Mouse (Mus musculus): ENCODE measurements around the gene Bpifb6.

Bpifb6 gene

GRCm38 (mm10) chr2:153900088-153900487 lies at the start of gene Bpifb6:
Gene Bpifb6, plus strand, starts transcription at chr2:153900388.
- in situ Hi-C loops (cut with MboI, MseI) = no loop called here

DNA sequence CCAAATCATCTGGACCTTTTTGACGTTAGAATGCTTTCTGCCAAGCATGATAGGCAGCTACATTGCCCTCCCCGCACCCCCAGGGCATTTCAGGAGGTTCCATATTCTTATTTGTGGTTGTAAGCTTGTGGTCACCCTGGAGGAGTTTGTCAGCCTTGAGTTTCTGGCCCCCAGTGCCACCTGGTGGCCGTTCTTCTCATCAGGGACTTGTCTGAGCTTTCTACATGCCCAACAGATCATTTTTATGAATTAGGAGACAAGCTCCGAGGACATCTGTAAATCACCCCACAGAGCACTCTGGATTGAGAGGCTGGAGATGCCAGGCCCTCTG lies 49.2 kb upstream of the Bpifb6 start:
- in situ Hi-C loops (cut with MboI, MseI) = no loop called here

DNA sequence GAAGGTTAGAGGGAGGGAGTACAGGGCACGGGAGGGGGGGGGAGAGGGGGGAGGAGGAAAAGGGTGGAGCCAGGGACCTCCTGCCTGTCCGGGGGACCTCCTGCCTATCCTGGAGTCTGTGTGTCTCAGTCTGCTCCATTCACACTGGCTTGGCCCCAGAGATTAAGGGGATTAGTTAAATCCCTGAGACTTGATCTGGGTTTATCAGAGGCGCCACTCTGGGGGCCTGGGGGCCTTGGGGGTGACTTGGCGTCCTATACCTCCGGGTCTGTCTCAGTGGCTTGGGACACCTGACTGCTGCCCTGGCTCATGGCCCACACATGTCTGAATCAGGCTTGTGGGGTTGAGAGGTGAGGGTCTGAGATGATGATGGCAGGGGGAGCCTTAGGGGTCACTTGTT lies 46.6 kb upstream of the Bpifb6 start:
- in situ Hi-C loops (cut with MboI, MseI) = no loop called here

DNA sequence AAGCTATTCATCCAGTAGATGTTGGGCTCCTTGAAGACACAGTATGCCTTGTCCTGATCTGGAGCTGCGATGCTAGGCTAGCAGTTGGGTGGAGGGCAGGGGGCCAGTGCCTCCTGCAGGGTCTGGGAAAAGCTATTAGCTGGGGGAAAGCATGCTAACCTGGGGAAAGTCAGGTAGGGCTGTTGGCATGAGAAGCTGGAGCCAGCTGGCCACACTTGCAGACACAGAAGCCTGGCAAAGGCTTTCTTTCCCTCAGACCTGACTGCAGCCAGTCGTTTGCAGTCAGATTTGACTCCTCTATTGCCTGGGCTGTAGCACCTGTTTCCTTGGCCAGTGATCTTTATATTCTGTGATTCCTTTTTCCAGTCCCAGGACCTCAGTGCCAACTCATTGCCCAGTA lies 40.6 kb upstream of the Bpifb6 start:
- in situ Hi-C loops (cut with MboI, MseI) = no loop called here

DNA sequence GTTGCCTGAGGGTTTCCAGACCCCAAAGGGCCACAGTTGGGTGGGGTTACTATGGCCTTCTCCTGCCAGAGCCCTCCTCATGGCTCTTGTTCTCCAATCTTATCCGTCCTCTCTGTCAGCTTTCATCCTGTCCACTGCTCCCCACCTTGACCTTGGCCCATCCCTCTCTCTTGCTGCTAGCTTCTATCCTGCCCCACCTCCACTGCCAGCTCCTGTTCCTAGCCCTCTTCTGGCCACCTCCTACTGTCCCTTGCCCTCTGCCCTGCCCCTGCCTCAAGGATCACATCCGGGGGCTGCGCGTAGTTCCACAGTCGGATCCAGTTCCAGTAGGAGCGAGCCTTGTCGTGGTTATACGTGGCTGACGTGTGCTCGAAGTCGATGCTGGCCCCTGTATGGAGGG lies 39.9 kb upstream of the Bpifb6 start:
- in situ Hi-C loops (cut with MboI, MseI) = no loop called here

DNA sequence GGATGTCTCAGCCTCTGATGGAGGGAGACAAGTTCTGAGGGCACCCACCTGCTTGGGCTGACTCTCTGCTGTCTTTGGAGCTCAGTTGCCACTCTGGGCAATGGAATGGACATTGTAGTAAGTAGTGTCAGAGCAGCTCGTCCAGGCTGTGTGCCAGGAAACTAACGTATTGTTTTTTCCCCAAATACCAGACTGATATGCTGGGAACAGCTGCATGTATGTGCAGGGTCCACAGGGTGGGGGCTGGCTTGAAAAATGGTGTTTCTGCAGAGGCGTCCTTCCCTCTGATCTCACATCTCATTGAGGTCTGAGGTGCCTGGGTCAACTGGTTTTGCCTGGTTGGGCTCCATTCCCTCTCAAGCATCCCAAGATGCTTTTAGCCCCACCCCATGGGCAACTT lies 39.5 kb upstream of the Bpifb6 start:
- in situ Hi-C loops (cut with MboI, MseI) = no loop called here

DNA sequence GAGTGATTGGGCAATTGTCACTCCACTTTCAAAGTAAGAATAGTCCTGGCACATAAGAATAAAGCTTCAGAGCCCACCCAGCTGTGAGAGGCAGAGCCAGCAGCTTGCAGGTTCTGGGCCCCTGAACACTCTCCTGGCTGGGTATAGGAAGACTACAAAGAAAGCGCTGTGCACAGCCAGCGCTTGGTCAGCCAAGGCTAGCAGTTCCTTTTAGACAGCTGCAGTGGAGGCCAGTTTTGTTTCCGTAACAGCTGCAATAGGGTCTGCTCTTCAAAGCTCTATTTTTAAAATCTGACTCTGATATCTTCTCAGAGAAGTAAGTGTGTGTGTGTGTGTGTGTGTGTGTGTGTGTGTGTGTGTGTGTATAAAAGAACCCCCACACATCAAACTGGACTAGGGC lies 38.2 kb upstream of the Bpifb6 start:
- in situ Hi-C loops (cut with MboI, MseI) = no loop called here

DNA sequence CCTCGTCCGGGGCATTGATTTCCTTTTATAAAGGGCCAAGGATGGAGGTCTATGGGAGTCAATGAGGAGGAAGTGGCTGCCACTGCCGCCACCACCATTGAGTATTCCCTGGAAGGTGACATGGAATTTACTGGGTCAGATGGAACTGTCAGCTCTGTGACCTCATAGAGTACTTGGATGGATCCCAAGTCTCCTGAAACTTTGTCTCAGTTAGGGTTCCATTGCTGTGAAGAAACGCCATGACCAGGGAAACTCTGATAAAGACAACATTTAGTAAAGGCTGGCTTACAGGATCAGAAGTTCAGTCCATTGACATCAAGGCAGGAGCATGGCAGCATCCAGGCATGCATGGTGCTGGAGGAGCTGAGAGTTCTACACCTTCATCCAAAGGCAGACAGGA lies 29.2 kb upstream of the Bpifb6 start, which contains the start of gene Sun5:
Sun5 (minus strand) TSS at position 101 of the 400 bp plus-strand sequence.
- in situ Hi-C loops (cut with MboI, MseI) = no loop called here

- in situ Hi-C loops (cut with MboI, MseI) = no loop called here
These were observed 25.4 kb upstream of the Bpifb6 start, which contains the start of gene Bpifb2 for GRCm38 (mm10) chr2:153874745-153875144. Gene Bpifb2, plus strand, starts transcription at chr2:153875045.

- in situ Hi-C loops (cut with MboI, MseI) = no loop called here
These were observed 1.1 kb upstream of the Bpifb6 start for GRCm38 (mm10) chr2:153899111-153899510.

DNA sequence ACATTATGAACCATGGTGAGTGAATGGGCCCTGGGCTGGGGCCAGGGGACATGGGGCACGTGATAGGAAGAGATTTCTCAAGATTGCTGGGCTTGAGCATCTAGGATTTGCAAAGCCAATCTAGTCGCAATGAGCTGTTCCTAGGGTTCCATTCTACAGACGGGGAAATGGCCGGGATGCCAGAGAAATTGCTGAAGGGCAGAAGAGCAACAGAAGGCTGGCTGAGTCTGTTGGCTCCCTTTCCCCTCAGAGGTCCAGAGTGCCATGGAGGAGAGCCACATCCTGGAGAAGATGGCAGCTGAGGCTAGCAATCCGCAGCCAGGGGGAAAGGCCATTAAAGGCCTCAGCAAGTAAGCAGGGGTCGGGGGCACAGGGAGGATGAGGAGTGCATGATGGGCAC lies 2.5 kb downstream of the Bpifb6 start:
- in situ Hi-C loops (cut with MboI, MseI) = no loop called here

DNA sequence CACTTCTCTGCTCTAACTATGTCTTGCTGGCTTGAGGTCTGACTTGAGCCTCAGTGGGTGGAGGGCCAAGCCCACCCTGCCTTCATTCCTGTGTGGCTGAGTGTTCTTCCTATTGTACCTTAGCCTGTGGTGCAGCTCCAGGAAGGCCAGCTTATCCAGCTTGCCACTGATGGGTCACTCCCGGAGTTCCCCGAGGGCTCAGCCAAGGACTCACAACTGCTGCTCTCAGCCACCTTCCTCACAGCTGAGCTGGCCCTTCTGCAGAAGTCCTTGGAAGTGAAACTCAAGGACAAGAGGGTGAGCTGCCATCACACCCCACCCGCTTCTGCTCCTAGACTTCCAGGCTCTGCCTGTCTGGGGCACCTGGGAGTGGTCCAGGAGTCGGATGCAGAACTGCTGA lies 6.4 kb downstream of the Bpifb6 start:
- in situ Hi-C loops (cut with MboI, MseI) = no loop called here

GRCm38 (mm10) chr2:153914151-153914550 lies 14.0 kb downstream of the Bpifb6 start:
- in situ Hi-C loops (cut with MboI, MseI) = no loop called here

- in situ Hi-C loops (cut with MboI, MseI) = no loop called here
These were observed 17.7 kb downstream of the Bpifb6 start, which contains the start of gene Bpifb3 for GRCm38 (mm10) chr2:153917930-153918329. Gene Bpifb3, plus strand, starts transcription at chr2:153918230.

DNA sequence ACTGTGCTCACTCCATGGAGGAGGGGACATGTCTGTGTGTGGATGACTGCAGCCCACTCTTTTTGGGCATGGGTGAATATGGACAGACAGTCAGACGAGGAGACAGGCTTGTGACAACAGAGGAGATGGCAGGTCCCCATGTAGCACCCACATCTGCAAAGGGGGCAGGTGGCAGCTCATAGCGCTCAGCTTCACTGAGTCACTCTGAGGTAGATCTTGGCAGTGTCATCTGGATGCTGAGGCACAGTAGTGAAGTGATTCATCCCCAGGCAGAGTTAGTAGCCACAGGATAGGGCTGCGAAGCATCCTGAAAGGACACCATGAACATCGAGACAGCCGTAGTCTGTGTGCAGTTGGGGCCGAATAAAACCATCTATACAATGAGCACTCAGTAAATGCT lies 21.1 kb downstream of the Bpifb6 start:
- in situ Hi-C loops (cut with MboI, MseI) = no loop called here

- in situ Hi-C loops (cut with MboI, MseI) = loop anchor here (10.0 kb wide), 1 partner anchor 255 kb away; no protein-coding TSS in a partner anchor
These were observed 29.8 kb downstream of the Bpifb6 start for GRCm38 (mm10) chr2:153929871-153930413.

DNA sequence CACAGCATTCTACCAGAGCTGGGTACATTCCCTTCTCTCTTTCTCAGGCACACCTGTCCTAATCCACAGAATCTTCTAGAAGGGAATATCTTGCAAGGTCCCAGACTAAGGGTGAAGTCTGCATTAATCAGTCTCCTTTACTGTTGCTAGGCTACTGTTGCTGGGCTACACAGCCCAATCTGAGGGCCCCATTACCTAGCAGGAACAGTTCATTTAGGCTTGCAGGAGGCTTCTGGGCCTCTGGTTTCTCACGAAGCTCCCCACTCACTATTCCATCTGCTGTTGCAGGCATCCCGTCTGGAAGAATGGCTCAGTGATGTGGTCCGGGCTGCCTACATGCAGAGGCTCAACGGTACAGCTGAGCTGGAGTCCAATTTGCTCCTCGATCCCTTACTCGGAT lies 30.9 kb downstream of the Bpifb6 start:
- in situ Hi-C loops (cut with MboI, MseI) = loop anchor here (10.0 kb wide), 1 partner anchor 256 kb away; no protein-coding TSS in a partner anchor

DNA sequence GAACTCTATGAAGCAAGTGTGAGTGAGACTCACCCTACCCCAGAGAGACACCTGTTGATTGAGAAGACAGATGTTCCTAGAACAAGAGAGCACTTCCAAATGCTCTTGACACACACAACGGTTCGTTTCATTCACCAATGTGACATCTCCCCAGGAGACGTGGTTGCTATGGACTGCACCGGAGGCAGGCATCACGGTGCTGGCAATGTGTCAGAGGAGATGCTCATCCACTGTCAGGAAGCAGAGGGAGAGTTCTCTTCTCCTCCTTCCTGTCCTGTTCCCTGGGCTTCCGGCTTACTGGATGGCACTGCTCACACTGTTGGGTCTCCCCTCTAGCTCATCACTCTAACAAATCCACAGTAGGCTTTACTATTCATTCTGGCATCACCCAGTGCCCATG lies 33.1 kb downstream of the Bpifb6 start:
- in situ Hi-C loops (cut with MboI, MseI) = loop anchor here (10.0 kb wide), 1 partner anchor 259 kb away; no protein-coding TSS in a partner anchor

GRCm38 (mm10) chr2:153935348-153935747 lies 35.2 kb downstream of the Bpifb6 start:
- in situ Hi-C loops (cut with MboI, MseI) = loop anchor here (10.0 kb wide), 1 partner anchor 261 kb away; no protein-coding TSS in a partner anchor

GRCm38 (mm10) chr2:153937843-153938242 lies 37.7 kb downstream of the Bpifb6 start, which contains the start of gene Bpifb4:
Gene Bpifb4, plus strand, starts transcription at chr2:153938212.
- in situ Hi-C loops (cut with MboI, MseI) = loop anchor here (10.0 kb wide), 1 partner anchor 263 kb away; no protein-coding TSS in a partner anchor

DNA sequence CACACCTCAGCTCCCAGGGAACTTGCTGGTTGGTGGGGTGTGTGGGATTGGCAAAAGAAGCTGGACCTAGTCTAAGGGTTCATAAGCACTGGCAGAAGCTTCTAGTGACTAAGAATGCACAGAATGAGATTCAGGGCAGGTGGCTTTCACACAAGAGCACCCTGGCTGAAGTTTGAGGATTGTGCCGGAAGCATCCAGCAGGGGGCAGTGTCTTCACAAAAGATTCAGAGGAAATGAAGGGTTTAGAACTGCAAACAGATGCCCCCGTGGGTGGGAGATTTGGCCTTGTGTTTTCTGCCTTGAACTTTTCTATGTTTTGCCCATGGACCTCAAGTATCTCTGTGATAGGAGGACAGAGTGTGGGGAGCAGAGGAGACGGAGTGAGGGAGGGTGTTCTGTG lies 43.3 kb downstream of the Bpifb6 start:
- in situ Hi-C loops (cut with MboI, MseI) = no loop called here

DNA sequence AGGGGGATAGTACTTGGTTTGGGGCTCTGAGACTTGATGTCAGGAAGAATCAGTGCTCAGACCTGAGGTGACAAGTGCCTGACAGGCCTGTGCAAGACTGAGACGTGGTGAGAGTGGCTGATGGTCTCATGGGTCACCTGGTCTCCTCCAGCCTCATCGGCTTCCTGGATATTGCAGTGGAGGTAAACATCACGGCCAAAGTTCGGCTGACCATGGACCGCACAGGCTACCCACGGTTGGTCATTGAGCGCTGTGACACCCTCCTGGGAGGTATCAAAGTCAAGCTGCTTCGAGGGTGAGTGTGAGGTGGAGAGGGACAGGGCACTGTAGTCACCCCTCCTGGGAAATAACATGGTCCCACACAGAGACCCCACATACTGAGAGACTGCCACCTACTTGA lies 44.4 kb downstream of the Bpifb6 start:
- in situ Hi-C loops (cut with MboI, MseI) = no loop called here

GRCm38 (mm10) chr2:153952897-153953296 lies 52.7 kb downstream of the Bpifb6 start:
- in situ Hi-C loops (cut with MboI, MseI) = no loop called here

DNA sequence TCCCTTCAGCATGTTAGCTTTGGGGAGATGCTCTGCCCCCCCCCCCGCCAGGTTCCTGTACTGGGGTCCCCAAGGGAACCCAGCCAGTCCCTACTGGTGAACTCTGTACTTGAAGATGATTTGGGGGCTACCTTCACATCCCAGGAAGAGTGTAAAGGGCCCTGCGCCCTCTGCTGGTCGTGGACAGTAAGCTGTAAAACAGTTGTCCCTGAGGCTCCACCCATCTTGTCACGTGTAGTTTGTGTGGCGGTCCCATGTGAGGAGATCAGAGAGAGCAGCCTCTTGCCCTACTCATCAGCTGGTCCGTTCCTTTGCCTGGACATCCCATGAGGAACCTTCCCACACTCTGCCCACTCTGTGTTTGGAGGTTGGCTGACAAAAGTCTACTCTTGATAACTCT lies 53.6 kb downstream of the Bpifb6 start:
- in situ Hi-C loops (cut with MboI, MseI) = no loop called here
